Mouse (Mus musculus): ENCODE results near the gene 9030612E09Rik. TPM values are rescaled to one million over a fixed set of nuclear protein-coding genes. Genes with fewer than 3 reads are reported as not detected.

Gene 9030612E09Rik
- polyA plus RNA-seq, 1 experiment = not detected

DNA sequence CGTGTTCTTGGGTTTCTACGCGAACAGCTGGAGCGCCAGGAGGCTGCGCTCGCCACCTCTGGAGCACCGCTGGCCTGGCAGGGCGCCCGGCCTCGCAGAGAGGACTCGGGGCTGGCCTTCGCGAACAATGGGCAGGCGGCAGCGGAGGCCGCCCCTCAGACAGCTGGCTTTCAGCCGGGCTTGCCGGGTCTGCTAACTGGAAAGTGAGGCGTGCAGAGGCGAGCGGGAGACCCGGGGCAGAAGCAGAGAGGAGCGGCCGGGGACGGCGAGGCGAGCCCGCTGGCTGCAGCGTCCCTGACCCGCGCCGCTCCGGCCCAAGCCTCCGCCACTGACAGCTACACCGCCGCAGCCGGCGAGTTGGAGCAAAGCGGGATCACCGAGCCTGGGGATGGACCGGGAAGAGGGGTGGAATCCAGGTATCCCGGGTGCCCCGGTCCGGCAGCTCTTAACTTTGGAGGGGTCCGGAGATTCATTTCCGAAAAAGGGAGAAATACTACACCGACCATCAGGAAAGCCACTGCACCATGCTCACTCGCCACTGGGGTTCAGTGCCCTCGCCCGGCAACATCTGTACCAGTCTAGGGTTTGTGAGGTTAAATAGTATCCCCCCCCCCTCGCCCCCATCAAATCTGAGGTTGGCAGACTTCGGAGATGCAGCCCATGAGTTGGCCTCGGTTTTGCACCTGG lies 1.2 kb upstream of the 9030612E09Rik start:
- no peak for TF ChIP-seq GATA1 (IDR thresholded peaks at IDR 0.05; ENCODE audit: low read length)

DNA sequence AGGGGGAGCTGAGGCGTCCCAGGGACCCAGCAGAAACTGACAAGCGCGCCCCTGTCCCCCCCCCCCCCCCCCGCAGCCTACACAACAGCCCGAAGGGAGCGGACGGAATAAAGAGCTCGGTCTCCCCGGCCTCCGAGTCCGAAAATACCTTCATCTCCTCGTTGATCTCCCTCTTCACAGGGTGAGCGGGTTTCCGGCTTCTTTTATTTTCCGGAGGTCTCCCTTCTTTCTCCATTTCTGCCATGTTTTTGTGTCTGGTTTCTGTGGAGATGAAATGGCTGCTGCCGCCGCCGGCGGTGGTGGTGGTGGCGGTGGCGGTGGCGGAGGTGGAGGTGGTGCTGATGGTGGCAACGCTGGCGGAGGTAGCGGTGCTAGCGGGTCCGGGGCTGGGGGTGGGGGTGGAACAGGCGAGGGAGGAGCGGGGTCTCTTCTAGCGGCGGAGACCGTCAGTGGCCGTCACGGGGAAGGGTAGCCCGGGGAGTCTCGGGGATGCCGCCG lies 627 bp upstream of the 9030612E09Rik start:
- no peak for TF ChIP-seq GATA1 (IDR thresholded peaks at IDR 0.05; ENCODE audit: low read length)

DNA sequence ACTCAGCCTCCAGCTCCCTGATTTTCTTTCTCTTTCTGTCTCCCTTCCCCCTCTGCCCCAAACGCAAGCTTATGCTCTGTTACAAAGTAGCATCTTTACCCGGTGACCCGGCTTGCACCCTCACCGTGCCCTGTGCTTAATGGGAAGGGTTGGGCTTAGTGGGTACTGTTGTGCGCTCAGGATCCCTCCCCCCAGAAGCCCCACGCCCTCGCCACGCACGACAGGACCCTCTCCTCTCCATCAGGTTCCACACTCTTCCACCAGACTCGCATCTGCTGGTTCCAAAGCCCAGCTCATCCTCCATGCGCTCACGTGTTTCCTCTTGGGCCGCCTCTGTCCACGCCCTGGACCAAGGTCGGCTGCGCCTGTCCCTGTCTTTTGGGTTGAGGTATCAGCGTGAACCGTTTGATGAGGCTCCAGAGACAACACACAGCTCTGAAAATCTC lies 675 bp downstream of the 9030612E09Rik start:
- TF ChIP-seq GATA1 (IDR thresholded peaks at IDR 0.05; ENCODE audit: low read length) = no peak

DNA sequence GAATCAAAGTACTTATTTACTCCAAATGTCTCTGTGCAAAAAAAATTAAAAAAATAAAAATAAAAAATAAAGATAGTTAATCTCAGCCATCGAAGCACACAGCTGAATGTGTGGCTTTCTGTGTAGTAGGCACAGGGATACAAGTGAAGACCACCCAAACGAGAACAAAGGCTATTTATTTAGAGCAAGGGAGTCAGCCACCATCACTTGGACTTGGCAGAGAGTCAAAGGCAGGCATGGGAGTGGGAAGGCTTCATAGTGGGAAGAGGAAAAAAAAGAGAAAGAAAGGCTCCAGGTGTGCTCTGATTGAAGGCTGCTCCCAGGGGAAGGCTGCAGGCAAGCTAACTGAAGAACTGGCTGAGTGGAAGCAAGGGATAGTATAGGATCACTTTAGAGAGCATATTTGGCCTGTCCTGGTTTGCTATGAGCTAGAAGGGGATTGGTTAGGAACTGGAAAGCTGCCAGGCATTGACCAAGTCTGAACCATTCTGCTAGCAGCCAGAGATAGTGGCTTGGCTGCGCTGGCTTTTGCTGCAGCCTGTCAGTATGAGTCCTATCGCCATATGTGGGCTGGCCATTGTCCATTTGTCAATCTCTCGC lies 5.9 kb downstream of the 9030612E09Rik start:
- no peak for TF ChIP-seq GATA1 (IDR thresholded peaks at IDR 0.05; ENCODE audit: low read length)

DNA sequence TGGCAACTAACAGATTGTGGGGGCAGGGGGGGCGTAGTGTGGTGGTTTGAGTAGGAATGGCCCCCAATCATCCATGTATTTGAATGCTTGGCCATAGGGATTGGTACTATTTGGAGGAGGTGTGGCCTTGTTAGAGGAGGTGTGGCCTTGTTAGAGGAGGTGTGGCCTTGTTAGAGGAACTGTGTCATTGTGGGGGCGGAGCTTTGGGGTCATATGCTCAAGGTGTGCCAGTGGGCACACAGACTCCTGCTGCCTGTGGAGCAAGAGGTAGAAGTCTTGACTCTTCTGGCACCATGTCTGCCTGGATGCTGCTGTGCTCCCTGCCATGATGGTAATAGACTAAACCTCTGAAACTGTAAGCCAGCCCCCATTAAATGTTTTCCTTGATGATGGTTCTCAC lies 25.7 kb downstream of the 9030612E09Rik start:
- TF ChIP-seq GATA1 (IDR thresholded peaks at IDR 0.05; ENCODE audit: low read length) = no peak

DNA sequence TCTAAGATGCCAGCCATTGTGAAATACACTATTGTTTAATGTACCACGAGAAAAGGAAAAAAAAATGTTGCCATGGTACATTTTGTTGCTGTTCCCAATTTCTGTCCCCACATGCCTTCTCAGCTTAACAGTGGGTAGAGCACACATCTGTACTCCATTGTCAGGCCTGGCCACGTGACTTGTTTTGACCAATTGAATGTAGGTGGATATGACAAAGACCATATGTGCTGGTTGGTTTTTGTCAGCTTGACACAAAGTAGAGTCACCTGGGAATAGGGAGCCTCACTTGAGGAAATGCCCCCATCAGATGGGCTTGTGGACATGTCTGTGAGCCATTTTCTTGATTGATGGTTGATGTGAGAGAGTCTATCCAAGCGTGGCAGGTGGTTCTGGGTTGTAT lies 29.4 kb downstream of the 9030612E09Rik start:
- TF ChIP-seq GATA1 (IDR thresholded peaks at IDR 0.05; ENCODE audit: low read length) = no peak

DNA sequence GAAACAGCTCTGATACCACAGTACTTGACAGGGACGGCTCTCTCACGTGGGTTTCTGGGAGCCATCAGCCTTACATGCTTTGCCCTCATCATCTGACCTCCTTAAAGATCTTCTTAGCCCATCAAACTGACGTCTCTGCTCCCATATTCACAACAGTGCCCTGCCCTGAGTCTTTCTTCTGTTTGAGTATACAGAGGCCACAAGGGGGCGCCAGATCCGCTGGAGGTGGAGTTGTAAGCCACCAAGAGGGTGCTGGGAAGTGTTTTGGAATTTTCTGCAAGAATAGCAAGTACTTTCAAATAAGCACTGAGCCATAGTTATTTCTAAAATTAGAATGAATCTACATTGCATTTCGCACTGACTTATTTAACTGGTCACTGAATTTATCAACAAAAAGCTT lies 37.4 kb downstream of the 9030612E09Rik start:
- no peak for TF ChIP-seq GATA1 (IDR thresholded peaks at IDR 0.05; ENCODE audit: low read length)

DNA sequence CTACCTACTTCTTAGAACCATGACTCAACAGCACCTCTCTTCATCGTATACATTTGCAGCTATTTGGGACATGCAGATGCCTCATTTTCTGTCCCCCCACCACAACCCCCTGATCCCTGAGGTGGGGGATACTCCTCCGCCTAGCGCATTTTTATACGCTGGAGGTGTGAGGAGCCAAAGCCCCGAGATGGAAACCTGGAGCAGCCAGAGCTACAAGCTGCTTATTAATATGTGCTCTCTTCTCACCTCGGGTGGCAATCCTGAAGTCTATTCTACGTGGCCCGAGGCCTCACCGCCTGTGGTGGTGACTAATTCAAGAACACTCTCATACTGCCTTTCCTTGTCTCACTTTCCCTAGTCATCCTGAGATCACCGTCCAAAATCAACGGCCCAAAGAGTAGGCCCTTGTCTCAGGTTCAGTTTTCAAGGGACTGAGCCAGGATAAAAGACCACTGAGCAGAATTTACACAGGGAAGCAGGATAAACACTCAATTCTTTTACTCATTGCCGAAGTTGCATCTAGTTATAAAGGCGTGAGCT lies 42.9 kb downstream of the 9030612E09Rik start:
- TF ChIP-seq GATA1 (IDR thresholded peaks at IDR 0.05; ENCODE audit: low read length) = no peak

DNA sequence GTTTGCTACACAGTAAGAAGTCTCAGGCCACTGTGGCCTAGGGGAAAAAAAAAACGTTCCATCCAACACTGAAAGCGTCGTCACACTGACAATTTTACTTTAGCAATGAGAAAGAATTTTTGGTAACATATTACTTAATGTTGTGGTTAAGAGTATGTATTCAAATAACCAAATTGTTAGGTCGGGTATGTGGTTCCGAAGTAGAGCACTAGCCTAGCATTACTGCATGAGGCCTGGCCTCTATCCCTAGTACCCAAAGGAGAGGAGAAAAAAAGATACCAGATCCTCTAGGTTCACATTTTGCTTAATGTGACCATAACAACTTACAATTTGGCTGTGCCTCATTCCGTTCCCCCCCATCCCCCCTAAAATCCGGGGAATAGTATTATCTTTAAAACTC lies 46.0 kb downstream of the 9030612E09Rik start:
- TF ChIP-seq GATA1 (IDR thresholded peaks at IDR 0.05; ENCODE audit: low read length) = no peak

DNA sequence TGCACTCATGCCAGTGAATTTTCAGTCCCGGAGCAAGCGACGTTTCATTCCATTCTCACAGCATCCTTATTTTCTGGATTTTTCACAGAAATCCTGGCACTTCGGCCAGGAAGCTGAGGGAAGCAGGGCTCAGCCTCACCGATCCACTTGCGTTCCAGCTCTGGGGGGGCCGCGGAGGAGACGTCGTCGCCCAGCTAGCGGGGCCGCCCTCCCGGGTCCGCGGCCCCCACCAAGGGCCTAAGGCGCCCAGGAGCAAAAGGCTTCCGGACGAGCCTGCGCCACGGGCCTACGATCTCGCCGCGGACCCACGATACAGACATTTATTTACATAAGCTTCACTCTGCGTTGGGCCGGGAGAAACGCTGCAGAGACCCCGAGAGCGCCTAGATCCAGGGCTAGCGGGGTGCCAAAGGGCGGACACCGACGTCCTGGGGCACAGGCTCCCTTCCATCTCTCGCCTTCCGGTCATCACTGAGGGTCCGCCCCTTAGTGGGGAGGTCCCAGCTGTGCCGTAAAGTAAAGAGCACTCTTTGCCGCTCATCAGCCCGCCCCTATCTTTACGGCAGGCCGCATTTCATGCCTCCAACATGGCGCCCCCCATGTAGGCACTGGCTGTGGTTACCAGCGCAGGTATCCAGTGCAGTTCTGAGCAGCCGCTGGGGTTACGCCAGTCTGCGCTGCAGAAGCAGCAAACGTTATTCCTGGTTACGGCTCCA lies 46.6 kb downstream of the 9030612E09Rik start, which contains the start of gene Pdss2:
Gene Pdss2, plus strand, starts transcription at position 577 of the 716 bp plus-strand sequence.
- TF ChIP-seq GATA1 (IDR thresholded peaks at IDR 0.05; ENCODE audit: low read length) = no peak

DNA sequence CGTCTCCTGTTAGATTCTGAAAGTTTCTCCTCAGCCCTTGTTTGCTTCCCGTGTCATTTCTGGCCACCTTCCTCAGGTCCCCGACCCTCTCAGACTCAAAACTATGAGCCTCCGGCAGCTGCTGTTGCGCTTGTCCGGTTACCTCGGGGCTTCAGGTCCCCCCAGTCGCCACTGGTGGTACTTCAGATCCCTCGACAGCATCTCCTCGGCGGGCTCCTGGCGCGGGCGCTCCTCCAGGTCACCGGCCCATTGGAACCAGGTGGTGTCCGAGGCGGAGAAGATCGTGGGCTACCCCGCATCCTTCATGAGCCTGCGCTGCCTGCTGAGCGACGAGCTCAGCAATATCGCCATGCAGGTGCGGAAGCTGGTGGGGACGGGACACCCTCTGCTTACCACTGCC lies 47.2 kb downstream of the 9030612E09Rik start:
- no peak for TF ChIP-seq GATA1 (IDR thresholded peaks at IDR 0.05; ENCODE audit: low read length)

DNA sequence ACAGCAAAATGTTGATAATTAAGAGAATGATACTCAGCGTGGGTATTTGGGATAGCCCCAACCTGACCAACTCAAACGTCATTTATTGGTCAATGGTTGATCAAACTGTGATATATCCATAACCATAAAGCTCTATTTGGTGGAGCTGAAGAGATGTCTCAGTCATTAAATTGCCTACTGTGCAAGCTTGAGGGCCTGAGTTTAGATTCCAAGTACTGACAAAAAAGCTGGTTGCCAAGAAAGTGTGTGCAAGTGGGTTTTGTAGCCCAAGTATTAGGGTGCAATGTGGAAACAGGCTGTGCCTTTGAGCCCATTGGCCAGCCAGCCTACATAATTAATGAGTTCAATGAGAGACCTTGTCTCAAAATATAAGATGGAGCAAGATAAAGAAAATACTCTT lies 48.9 kb downstream of the 9030612E09Rik start:
- no peak for TF ChIP-seq GATA1 (IDR thresholded peaks at IDR 0.05; ENCODE audit: low read length)

Other genes starting within 250 kb of the 9030612E09Rik start
- not detected in 2 replicates for gene Sobp, start 174 bp upstream of the 9030612E09Rik start, polyA plus RNA-seq (2012)
- 3.7 and 4.2 TPM in 2 replicates for gene Pdss2, start 46.8 kb downstream of the 9030612E09Rik start, polyA plus RNA-seq (2012)